Mouse (Mus musculus) liver, embryonic 11.5 days (tissue): ENCODE measurements around the gene Cemip2. TPM values are rescaled to one million over a fixed set of nuclear protein-coding genes. Genes with fewer than 3 reads are reported as not detected.

Source experiments
- ATAC-seq: fragments of 200-750 bp; cut with Nextera tagmentation; replicated peaks from 2 replicates; pipeline ENCODE4 v1.8.0; 2017; ENCODE audit warnings: moderate number of reproducible peaks, mild to moderate bottlenecking, moderate TSS enrichment, moderate library complexity; ENCODE audit not compliant: low FRiP score
- DNase-seq: peaks from one replicate; pipeline ENCODE4 v3.0.0-alpha.2; 2017; ENCODE audit warnings: low spot score
- H3K27ac ChIP-seq: fragments of 300-500 bp; sonication (generic); 2 replicates; pipeline ENCODE4 v1.5.1; 2014; ENCODE audit warnings: mild to moderate bottlenecking, low read depth, low read length, control low read depth
- H3K27me3 ChIP-seq: fragments of 300-500 bp; sonication (generic); replicated peaks from 2 replicates; pipeline ENCODE4 v1.6.1; 2014; ENCODE audit warnings: low read length, mixed read lengths; ENCODE audit not compliant: control insufficient read depth, insufficient read depth
- H3K36me3 ChIP-seq: fragments of 300-500 bp; sonication (generic); 2 replicates; pipeline ENCODE4 v1.6.1; 2014; ENCODE audit warnings: mild to moderate bottlenecking, low read length, moderate library complexity, mixed read lengths; ENCODE audit not compliant: control insufficient read depth, insufficient read depth
- H3K4me1 ChIP-seq: fragments of 300-500 bp; sonication (generic); replicated peaks from 2 replicates; pipeline ENCODE4 v1.6.1; 2014; ENCODE audit warnings: low read length, mixed read lengths; ENCODE audit not compliant: control insufficient read depth, insufficient read depth
- H3K4me2 ChIP-seq: fragments of 300-500 bp; sonication (generic); 2 replicates; pipeline ENCODE4 v1.6.1; 2014; ENCODE audit warnings: mild to moderate bottlenecking, control low read depth, moderate library complexity
- H3K4me3 ChIP-seq: fragments of 300-500 bp; sonication (generic); 2 replicates; pipeline ENCODE4 v1.5.1; 2014; ENCODE audit warnings: low read depth, low read length, control low read depth
- H3K9ac ChIP-seq: fragments of 300-500 bp; sonication (generic); 2 replicates; pipeline ENCODE4 v1.6.1; 2014; ENCODE audit warnings: low read depth, low read length, control low read depth
- H3K9me3 ChIP-seq: fragments of 300-500 bp; sonication (generic); 2 replicates; pipeline ENCODE4 v1.6.1; 2016; ENCODE audit warnings: low read length, inconsistent platforms, mixed read lengths; ENCODE audit not compliant: control insufficient read depth
- WGBS: fragments of 180-500 bp; shearing (Covaris S2); extraction: QIAGEN DNeasy Blood & Tissue Kit; methylation state at CpG from one replicate; pipeline ENCODE4 v1.1.7; 2014; 5-methylcytosine and 5-hydroxymethylcytosine counted together
- polyA plus RNA-seq: library from polyadenylated mRNA; unstranded; fragments of >200 nt; fragmentation: Nextera tagmentation; extraction: Ambion mirVana; gene quantifications from 2 replicates; pipeline ENCODE4 v1.2.1, GENCODE M21; 2014

Cemip2 gene
- polyA plus RNA-seq, 1 experiment from 2014 or later = 24.8 TPM

- Histone ChIP-seq H3K4me1 (no peaks in the 10 kb centered on the region), H3K27me3 (no peaks in the 10 kb centered on the region), H3K9me3 (no peaks in the 10 kb centered on the region), H3K4me3 (no peak overlapping the region), H3K9ac (no peak overlapping the region), H3K27ac (no peak overlapping the region), H3K36me3 (no peaks in the 10 kb centered on the region), H3K4me2 (no peak overlapping the region)
- WGBS = 85% methylated on average over 12 of the region's 12 CpGs
- DNase-seq = no peak
- ATAC-seq = no peak
Observed at GRCm38 (mm10) chr19:21742138-21742537, 36.0 kb upstream of the Cemip2 start.

GRCm38 (mm10) chr19:21745586-21745985 lies 32.6 kb upstream of the Cemip2 start:
- H3K9ac ChIP-seq = no peak overlapping the region
- H3K4me3 ChIP-seq = no peak overlapping the region
- H3K4me2 ChIP-seq = no peak overlapping the region
- no peaks in the 10 kb centered on the region for H3K36me3 ChIP-seq
- H3K27me3 ChIP-seq = no peaks in the 10 kb centered on the region
- whole genome bisulfite sequencing = 91% methylated on average over 2 of the region's 2 CpGs
- no peak for ATAC-seq
- no peaks in the 10 kb centered on the region for H3K9me3 ChIP-seq
- no peak for DNase-seq
- H3K4me1 ChIP-seq = no peaks in the 10 kb centered on the region
- H3K27ac ChIP-seq = no peak overlapping the region

GRCm38 (mm10) chr19:21747356-21747755 lies 30.8 kb upstream of the Cemip2 start:
- no peaks in the 10 kb centered on the region for H3K4me1 ChIP-seq
- H3K27ac ChIP-seq = no peak overlapping the region
- WGBS = 21% methylated on average over 4 of the region's 4 CpGs
- H3K4me3 ChIP-seq = no peak overlapping the region
- H3K36me3 ChIP-seq = no peaks in the 10 kb centered on the region
- DNase-seq (peak; percentile 42), ATAC-seq (no peak)
- H3K9ac ChIP-seq = no peak overlapping the region
- H3K4me2 ChIP-seq = no peak overlapping the region
- H3K9me3 ChIP-seq = no peaks in the 10 kb centered on the region
- no peaks in the 10 kb centered on the region for H3K27me3 ChIP-seq

- 27% methylated on average over 2 of the region's 2 CpGs for WGBS
- no peak overlapping the region for H3K4me3 ChIP-seq
- no peak for ATAC-seq
- H3K9ac ChIP-seq = no peak overlapping the region
- no peaks in the 10 kb centered on the region for H3K9me3 ChIP-seq
- no peak overlapping the region for H3K27ac ChIP-seq
- H3K36me3 ChIP-seq = no peaks in the 10 kb centered on the region
- no peaks in the 10 kb centered on the region for H3K4me1 ChIP-seq
- no peaks in the 10 kb centered on the region for H3K27me3 ChIP-seq
- no peak for DNase-seq
- H3K4me2 ChIP-seq = no peak overlapping the region
Observed at GRCm38 (mm10) chr19:21750154-21750553, 28.0 kb upstream of the Cemip2 start.

GRCm38 (mm10) chr19:21761676-21762075 lies 16.5 kb upstream of the Cemip2 start:
- Histone ChIP-seq H3K27ac (no peak overlapping the region), H3K4me1 (no peaks in the 10 kb centered on the region), H3K9ac (no peak overlapping the region), H3K4me2 (no peak overlapping the region), H3K27me3 (no peaks in the 10 kb centered on the region), H3K4me3 (no peak overlapping the region), H3K9me3 (no peaks in the 10 kb centered on the region), H3K36me3 (no peaks in the 10 kb centered on the region)
- no peak for DNase-seq
- no peak for ATAC-seq

GRCm38 (mm10) chr19:21764013-21764412 lies 14.1 kb upstream of the Cemip2 start:
- no peaks in the 10 kb centered on the region for H3K4me1 ChIP-seq
- H3K4me2 ChIP-seq = no peak overlapping the region
- no peak overlapping the region for H3K4me3 ChIP-seq
- H3K27ac ChIP-seq = no peak overlapping the region
- DNase-seq (no peak), ATAC-seq (no peak)
- H3K27me3 ChIP-seq = no peaks in the 10 kb centered on the region
- no peaks in the 10 kb centered on the region for H3K36me3 ChIP-seq
- no peak overlapping the region for H3K9ac ChIP-seq
- WGBS = 72% methylated on average over 2 of the region's 2 CpGs
- H3K9me3 ChIP-seq = no peaks in the 10 kb centered on the region

GRCm38 (mm10) chr19:21764738-21765137 lies 13.4 kb upstream of the Cemip2 start:
- no peak for DNase-seq
- Histone ChIP-seq H3K27ac (no peak overlapping the region), H3K9ac (no peak overlapping the region), H3K9me3 (no peaks in the 10 kb centered on the region), H3K27me3 (no peaks in the 10 kb centered on the region), H3K4me3 (no peak overlapping the region), H3K36me3 (no peaks in the 10 kb centered on the region), H3K4me2 (no peak overlapping the region), H3K4me1 (no peaks in the 10 kb centered on the region)
- 70% methylated on average over 3 of the region's 3 CpGs for WGBS
- ATAC-seq = no peak

- Histone ChIP-seq H3K4me2 (no peak overlapping the region), H3K27me3 (no peaks in the 10 kb centered on the region), H3K9ac (no peak overlapping the region), H3K36me3 (no peaks in the 10 kb centered on the region), H3K27ac (no peak overlapping the region), H3K4me1 (no peaks in the 10 kb centered on the region), H3K4me3 (no peak overlapping the region), H3K9me3 (no peaks in the 10 kb centered on the region)
- no peak for ATAC-seq
- WGBS = 77% methylated on average over 8 of the region's 9 CpGs
- DNase-seq = no peak
Observed at GRCm38 (mm10) chr19:21767500-21768045, 10.6 kb upstream of the Cemip2 start.

- no peak overlapping the region for H3K9ac ChIP-seq
- no peaks in the 10 kb centered on the region for H3K9me3 ChIP-seq
- no peak overlapping the region for H3K27ac ChIP-seq
- WGBS = 57% methylated on average over 3 of the region's 3 CpGs
- ATAC-seq (no peak), DNase-seq (no peak)
- H3K36me3 ChIP-seq = no peaks in the 10 kb centered on the region
- no peaks in the 10 kb centered on the region for H3K27me3 ChIP-seq
- no peak overlapping the region for H3K4me2 ChIP-seq
- H3K4me3 ChIP-seq = no peak overlapping the region
- no peaks in the 10 kb centered on the region for H3K4me1 ChIP-seq
Observed at GRCm38 (mm10) chr19:21769796-21770195, 8.3 kb upstream of the Cemip2 start.
